Comparison of ENCODE assay signal across 34 mouse cellular contexts in the genomic region with DNA sequence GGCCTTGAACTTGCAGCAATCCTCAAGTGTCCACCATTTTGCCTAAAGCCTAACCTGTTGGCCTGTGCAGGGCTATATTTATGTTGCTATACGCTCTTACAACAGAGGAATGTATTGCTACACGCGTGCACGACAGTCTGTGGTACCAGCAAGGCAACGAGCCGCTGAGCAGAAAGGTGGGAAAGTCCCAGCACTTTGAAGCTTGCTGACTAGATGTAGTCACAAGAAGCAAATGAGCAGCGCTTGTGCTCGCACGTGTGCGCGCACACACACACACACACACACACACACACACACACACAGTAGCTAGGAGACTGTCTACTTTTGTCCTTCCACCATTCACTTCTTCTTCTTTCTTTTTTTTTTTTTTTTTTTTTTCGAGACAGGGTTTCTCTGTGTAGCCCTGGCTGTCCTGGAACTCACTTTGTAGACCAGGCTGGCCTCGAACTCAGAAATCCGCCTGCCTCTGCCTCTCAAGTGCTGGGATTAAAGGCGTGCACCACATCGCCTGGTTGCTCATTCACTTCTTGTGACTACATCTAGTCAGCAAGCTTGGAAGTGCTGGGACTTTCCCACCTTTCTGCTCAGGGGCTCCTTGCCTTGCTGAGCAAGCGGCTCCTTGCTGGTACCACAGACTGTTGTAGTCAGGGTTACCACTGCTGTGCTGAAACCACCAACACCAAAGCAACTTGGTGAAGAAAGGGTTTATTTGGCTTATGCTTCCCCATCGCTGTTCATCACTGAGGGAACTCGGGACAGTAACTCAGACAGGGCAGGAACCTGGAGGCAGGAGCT. TPM values are rescaled to one million over a fixed set of nuclear protein-coding genes. Genes with fewer than 3 reads are reported as not detected.
"Had no signal": no experiment of that assay in that cellular context is flagged by ENCODE, and none has a peak within 500 bp of the region (broad histone marks: within the 10 kb centered on the region; RNA-seq: fewer than 3 reads in every experiment).

No protein-coding gene starts in this region.

- DNase-seq: gastrocnemius, postnatal 14 days; gastrocnemius, postnatal 36 days; heart, adult 11 months; heart, adult 2 months; heart, postnatal 14 days; heart, postnatal 36 days; kidney, adult 18-20 months; kidney, adult 8-10 months; kidney, postnatal 10 days; kidney, postnatal 25 days; kidney, postnatal 4 days; layer of hippocampus, postnatal 36 days; left cerebral cortex, postnatal 4 days; liver; liver, embryonic 13.5 days; liver, postnatal 0 days had no signal

- H3K4me1 ChIP-seq: heart, embryonic 13.5 days; heart, embryonic 15.5 days; hindbrain, embryonic 13.5 days; hindbrain, embryonic 15.5 days; limb, embryonic 12.5 days; liver, embryonic 13.5 days; liver, embryonic 15.5 days had no signal

- H3K9me3 ChIP-seq: heart, embryonic 13.5 days; heart, embryonic 15.5 days; hindbrain, embryonic 13.5 days; hindbrain, embryonic 15.5 days; limb, embryonic 12.5 days; liver, embryonic 13.5 days; liver, embryonic 15.5 days had no signal

- H3K27me3 ChIP-seq: heart, embryonic 13.5 days; heart, embryonic 15.5 days; hindbrain, embryonic 13.5 days; hindbrain, embryonic 15.5 days; limb, embryonic 12.5 days; liver, embryonic 13.5 days; liver, embryonic 15.5 days had no signal

- H3K4me2 ChIP-seq: heart, embryonic 11.5 days; heart, embryonic 13.5 days; heart, embryonic 15.5 days; hindbrain, embryonic 13.5 days; hindbrain, embryonic 15.5 days; limb, embryonic 12.5 days; liver, embryonic 11.5 days; liver, embryonic 13.5 days; liver, embryonic 15.5 days had no signal

- H3K27ac ChIP-seq: heart, adult 2 months; heart, embryonic 13.5 days; heart, embryonic 15.5 days; hindbrain, embryonic 13.5 days; hindbrain, embryonic 15.5 days; hindbrain, postnatal 0 days; layer of hippocampus, adult 2 months; limb, embryonic 12.5 days; liver, embryonic 13.5 days; liver, embryonic 15.5 days had no signal

- H3K4me3 ChIP-seq: heart, adult 2 months; heart, embryonic 13.5 days; heart, embryonic 15.5 days; hindbrain, embryonic 13.5 days; hindbrain, embryonic 15.5 days; layer of hippocampus, adult 2 months; limb, embryonic 12.5 days; liver, embryonic 13.5 days; liver, embryonic 15.5 days had no signal

- H3K9ac ChIP-seq: heart, embryonic 13.5 days; heart, embryonic 15.5 days; hindbrain, embryonic 13.5 days; hindbrain, embryonic 15.5 days; limb, embryonic 12.5 days; liver, embryonic 13.5 days; liver, embryonic 15.5 days; liver, postnatal 0 days had no signal

- ATAC-seq: hindbrain, postnatal 0 days; intestine, postnatal 0 days; liver, postnatal 0 days had no signal

RNA-seq across cellular contexts. Expression of gene Tacr2, which starts 25.5 kb away (rescaled TPM):
- total RNA-seq: gastrocnemius, adult 18-20 months; gastrocnemius, adult 8-10 months; gastrocnemius, postnatal 14 days; gastrocnemius, postnatal 36 days; heart, adult 2 months; heart, postnatal 14 days; heart, postnatal 36 days; hematopoietic stem cell, adult 5-6 weeks; hindbrain, postnatal 0 days; layer of hippocampus, adult 2 months; layer of hippocampus, postnatal 36 days; left cerebral cortex, postnatal 4 days had no signal
- polyA plus RNA-seq: heart, adult 2 months; heart, embryonic 11.5 days; heart, embryonic 13.5 days; heart, embryonic 15.5 days; heart, postnatal 0 days; hindbrain, embryonic 11.5 days; hindbrain, embryonic 13.5 days; hindbrain, embryonic 15.5 days; kidney, embryonic 14.5 days; limb, embryonic 12.5 days; limb, embryonic 14.5 days; liver, embryonic 11.5 days; liver, embryonic 13.5 days; liver, embryonic 15.5 days; liver, postnatal 0 days had no signal
